Mouse (Mus musculus) forebrain, embryonic 16.5 days (tissue): ENCODE results near the gene Ccdc71l. TPM values are rescaled to one million over a fixed set of nuclear protein-coding genes. Genes with fewer than 3 reads are reported as not detected.
A peak's percentile ranks its signal among the peaks of the same experiment; 100 is the strongest.

ENCODE experiments used
- ATAC-seq: fragments of 200-750 bp; cut with Nextera tagmentation; 2 replicates; pipeline ENCODE4 v1.8.0; 2017; ENCODE audit warnings: mild to moderate bottlenecking, moderate library complexity
- H3K27ac ChIP-seq: fragments of 300-500 bp; sonication (generic); 2 replicates; pipeline ENCODE4 v1.5.1; 2014; ENCODE audit warnings: low read length, control low read depth
- H3K27me3 ChIP-seq: fragments of 300-500 bp; sonication (generic); replicated peaks from 2 replicates; pipeline ENCODE4 v1.6.1; 2014; ENCODE audit warnings: low read length; ENCODE audit not compliant: control insufficient read depth, insufficient read depth
- H3K36me3 ChIP-seq: fragments of 300-500 bp; sonication (generic); 2 replicates; pipeline ENCODE4 v1.6.1; 2014; ENCODE audit not compliant: control insufficient read depth, insufficient read depth
- H3K4me1 ChIP-seq: fragments of 300-500 bp; sonication (generic); replicated peaks from 2 replicates; pipeline ENCODE4 v1.6.1; 2014; ENCODE audit warnings: low read length; ENCODE audit not compliant: control insufficient read depth, insufficient read depth
- H3K4me2 ChIP-seq: fragments of 300-500 bp; sonication (generic); 2 replicates; pipeline ENCODE4 v1.6.1; 2014; ENCODE audit warnings: mild to moderate bottlenecking, low read length, control low read depth
- H3K4me3 ChIP-seq: fragments of 300-500 bp; sonication (generic); replicated peaks from 2 replicates; pipeline ENCODE4 v1.5.1; 2014; ENCODE audit warnings: mild to moderate bottlenecking, low read length, control low read depth
- H3K9ac ChIP-seq: fragments of 300-500 bp; sonication (generic); replicated peaks from 2 replicates; pipeline ENCODE4 v1.6.1; 2014; ENCODE audit warnings: low read depth, low read length, control low read depth
- H3K9me3 ChIP-seq: fragments of 300-500 bp; sonication (generic); 2 replicates; pipeline ENCODE4 v1.6.1; 2016; ENCODE audit warnings: low read length; ENCODE audit not compliant: control insufficient read depth
- whole genome bisulfite sequencing: fragments of 180-500 bp; shearing (Covaris S2); extraction: QIAGEN DNeasy Blood & Tissue Kit; methylation state at CpG from one replicate; pipeline ENCODE4 v1.1.7; 2014; 5-methylcytosine and 5-hydroxymethylcytosine counted together
- polyA plus RNA-seq: library from polyadenylated mRNA; unstranded; fragments of >200 nt; fragmentation: Nextera tagmentation; extraction: Ambion mirVana; gene quantifications from 2 replicates; pipeline ENCODE4 v1.2.1, GENCODE M21; 2015

Gene Ccdc71l
- polyA plus RNA-seq, result 4.6 and 4.9 TPM in 2 replicates

GRCm38 (mm10) chr12:32378528-32379295 is at the start of gene Ccdc71l:
Gene Ccdc71l (plus strand): TSS chr12:32378704.
- Histone ChIP-seq H3K27me3 (no peaks in the 10 kb centered on the region), H3K4me2 (peak within 1 kb of the TSS; percentile 62), H3K27ac (peak within 1 kb of the TSS; percentile 94), H3K9ac (peak within 1 kb of the TSS; percentile 92), H3K36me3 (peaks cover 3% of the 10 kb centered on the region; the same call in 1 of the 2 replicates), H3K4me3 (peak within 1 kb of the TSS; percentile 79), H3K4me1 (peaks cover 22% of the 10 kb centered on the region), H3K9me3 (no peaks in the 10 kb centered on the region)
- under 1% methylated on average over 70 of the region's 78 CpGs for WGBS
- ATAC-seq, result peak; percentile 90

GRCm38 (mm10) chr12:32339078-32339477 is 39.4 kb upstream of the Ccdc71l start:
- Histone ChIP-seq H3K27ac (no peak overlapping the region), H3K36me3 (no peaks in the 10 kb centered on the region), H3K4me2 (no peak overlapping the region), H3K27me3 (no peaks in the 10 kb centered on the region), H3K4me3 (no peak overlapping the region), H3K9me3 (no peaks in the 10 kb centered on the region), H3K9ac (no peak overlapping the region), H3K4me1 (no peaks in the 10 kb centered on the region)
- ATAC-seq, result no peak
- 41% methylated on average over 1 of the region's 1 CpGs for WGBS

DNA sequence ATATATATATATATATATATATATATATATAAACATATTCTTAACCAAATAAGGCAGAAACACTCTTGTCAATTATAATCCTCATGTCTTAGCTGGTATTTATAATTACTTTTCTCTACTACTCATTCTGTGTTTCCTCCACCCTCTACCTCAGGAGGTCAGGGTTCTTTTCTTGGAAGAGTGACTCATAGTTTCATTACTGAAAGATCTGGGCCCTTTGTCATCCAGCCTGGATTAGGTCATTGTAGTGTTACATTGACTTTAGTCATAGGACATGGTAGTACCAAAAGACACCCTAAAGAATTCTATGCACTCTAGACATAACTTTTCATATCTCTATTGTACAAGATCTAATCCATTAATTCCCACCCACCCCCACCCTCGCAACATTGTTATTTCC is 35.0 kb upstream of the Ccdc71l start:
- 78% methylated on average over 1 of the region's 1 CpGs for WGBS

GRCm38 (mm10) chr12:32346121-32346520 is 32.4 kb upstream of the Ccdc71l start:
- Histone ChIP-seq H3K4me3 (no peak overlapping the region), H3K9me3 (no peaks in the 10 kb centered on the region), H3K9ac (no peak overlapping the region), H3K4me1 (no peaks in the 10 kb centered on the region), H3K27me3 (no peaks in the 10 kb centered on the region), H3K36me3 (no peaks in the 10 kb centered on the region), H3K4me2 (no peak overlapping the region), H3K27ac (no peak overlapping the region)
- ATAC-seq, result no peak
- WGBS, result 85% methylated on average over 4 of the region's 4 CpGs

More for the DNA sequence above, 35.0 kb upstream of the Ccdc71l start:
- no peaks in the 10 kb centered on the region for H3K36me3 ChIP-seq
- no peaks in the 10 kb centered on the region for H3K4me1 ChIP-seq
- H3K9ac ChIP-seq, result no peak overlapping the region
- no peak for ATAC-seq
- H3K27ac ChIP-seq, result no peak overlapping the region
- no peaks in the 10 kb centered on the region for H3K9me3 ChIP-seq
- H3K27me3 ChIP-seq, result no peaks in the 10 kb centered on the region
- H3K4me3 ChIP-seq, result no peak overlapping the region
- no peak overlapping the region for H3K4me2 ChIP-seq

GRCm38 (mm10) chr12:32348493-32348892 is 30.0 kb upstream of the Ccdc71l start:
- no peaks in the 10 kb centered on the region for H3K36me3 ChIP-seq
- H3K9me3 ChIP-seq, result no peaks in the 10 kb centered on the region
- ATAC-seq, result no peak
- no peak overlapping the region for H3K4me3 ChIP-seq
- no peaks in the 10 kb centered on the region for H3K4me1 ChIP-seq
- no peaks in the 10 kb centered on the region for H3K27me3 ChIP-seq
- H3K27ac ChIP-seq, result no peak overlapping the region
- H3K4me2 ChIP-seq, result no peak overlapping the region
- H3K9ac ChIP-seq, result no peak overlapping the region
- WGBS, result 68% methylated on average over 3 of the region's 3 CpGs

DNA sequence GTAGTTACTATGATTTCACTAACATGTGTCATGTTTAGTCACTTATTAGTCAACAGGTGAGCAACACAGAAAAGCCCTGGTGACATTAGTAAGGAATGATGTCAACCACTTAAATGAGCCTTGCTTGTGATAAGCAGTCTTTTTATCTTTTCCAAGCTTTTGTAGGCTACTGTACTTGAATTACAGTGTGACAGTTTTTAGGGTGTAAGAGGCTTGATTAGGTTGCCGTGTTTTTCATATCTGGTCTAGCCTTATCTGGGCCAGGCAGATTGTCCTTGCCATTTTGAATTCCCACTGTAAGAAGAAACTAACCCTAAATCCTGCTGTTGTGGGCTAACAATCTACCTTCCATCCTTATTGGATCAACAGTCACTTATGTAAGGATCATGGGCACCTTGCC is 26.6 kb upstream of the Ccdc71l start:
- Histone ChIP-seq H3K27ac (no peak overlapping the region), H3K9ac (no peak overlapping the region), H3K4me2 (no peak overlapping the region), H3K36me3 (no peaks in the 10 kb centered on the region), H3K4me1 (no peaks in the 10 kb centered on the region), H3K9me3 (no peaks in the 10 kb centered on the region), H3K4me3 (no peak overlapping the region), H3K27me3 (no peaks in the 10 kb centered on the region)
- ATAC-seq, result no peak
- WGBS, result 93% methylated on average over 1 of the region's 1 CpGs

DNA sequence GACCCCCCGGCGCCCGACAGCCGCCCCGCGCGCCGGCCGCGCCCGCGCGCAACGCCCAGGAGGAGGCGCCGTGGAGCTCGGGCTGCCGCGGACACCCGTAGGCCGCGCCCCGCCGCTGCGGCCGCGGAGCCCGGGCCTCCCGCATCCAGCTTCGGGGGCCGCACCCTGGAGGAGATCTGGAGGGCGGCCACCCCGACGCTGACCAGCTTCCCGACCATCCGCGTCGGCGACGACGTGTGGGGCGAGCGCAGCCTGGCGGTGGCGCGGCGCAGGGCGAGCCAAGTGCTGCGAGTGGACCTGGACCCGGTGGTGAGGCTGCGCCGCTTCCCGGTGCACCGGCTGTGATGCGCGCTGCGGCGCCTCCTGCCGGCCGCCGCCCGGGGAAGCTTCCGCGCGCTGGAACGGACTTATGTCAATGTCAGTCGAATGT is 807 bp downstream of the Ccdc71l start:
- no peaks in the 10 kb centered on the region for H3K27me3 ChIP-seq
- H3K9me3 ChIP-seq, result no peaks in the 10 kb centered on the region
- peaks cover 22% of the 10 kb centered on the region for H3K4me1 ChIP-seq
- peak overlapping the region; percentile 92 for H3K9ac ChIP-seq
- H3K36me3 ChIP-seq, result peaks cover 3% of the 10 kb centered on the region; the same call in 1 of the 2 replicates
- H3K27ac ChIP-seq, result peak overlapping the region; percentile 94
- WGBS, result under 1% methylated on average over 52 of the region's 67 CpGs
- peak overlapping the region; percentile 79 for H3K4me3 ChIP-seq
- peak; percentile 80 for ATAC-seq
- H3K4me2 ChIP-seq, result peak overlapping the region; percentile 62

- peaks cover 22% of the 10 kb centered on the region for H3K4me1 ChIP-seq
- H3K27ac ChIP-seq, result peak overlapping the region; percentile 94
- peaks cover 3% of the 10 kb centered on the region; the same call in 1 of the 2 replicates for H3K36me3 ChIP-seq
- 3% methylated on average over 28 of the region's 28 CpGs for WGBS
- no peaks in the 10 kb centered on the region for H3K9me3 ChIP-seq
- peak overlapping the region; percentile 62 for H3K4me2 ChIP-seq
- peak overlapping the region; percentile 92 for H3K9ac ChIP-seq
- peak overlapping the region; percentile 79 for H3K4me3 ChIP-seq
- H3K27me3 ChIP-seq, result no peaks in the 10 kb centered on the region
- ATAC-seq, result no peak
Measured at GRCm38 (mm10) chr12:32379731-32380130, 1.2 kb downstream of the Ccdc71l start.

DNA sequence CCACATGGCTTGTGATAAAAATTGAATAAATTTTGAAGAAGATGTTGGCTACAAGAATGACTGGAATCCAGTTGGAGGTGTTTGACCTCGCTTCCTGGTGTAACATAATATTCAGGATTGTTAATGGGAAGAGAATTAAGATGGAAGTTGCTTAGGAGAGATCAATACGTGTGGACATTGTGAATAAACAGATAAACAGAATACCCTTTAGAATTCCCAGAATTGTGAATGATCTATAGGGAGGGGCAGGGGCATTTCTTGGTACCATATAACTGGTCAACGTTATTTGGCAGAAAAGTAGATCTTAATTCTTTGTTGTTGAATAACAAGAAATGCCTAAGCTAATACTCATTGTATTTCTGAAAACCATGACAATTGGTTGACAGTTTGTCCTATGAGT is 2.0 kb downstream of the Ccdc71l start:
- peaks cover 3% of the 10 kb centered on the region; the same call in 1 of the 2 replicates for H3K9me3 ChIP-seq
- no peak overlapping the region for H3K9ac ChIP-seq
- peaks cover 22% of the 10 kb centered on the region for H3K4me1 ChIP-seq
- H3K36me3 ChIP-seq, result peaks cover 3% of the 10 kb centered on the region; the same call in 1 of the 2 replicates
- H3K4me2 ChIP-seq, result peak overlapping the region; percentile 62
- H3K4me3 ChIP-seq, result peak overlapping the region; percentile 31
- no peaks in the 10 kb centered on the region for H3K27me3 ChIP-seq
- no peak overlapping the region for H3K27ac ChIP-seq
- WGBS, result 68% methylated on average over 3 of the region's 3 CpGs
- no peak for ATAC-seq
